Mouse (Mus musculus) hindbrain, embryonic 11.5 days (tissue): ENCODE measurements around the gene Cdk10. TPM values are rescaled to one million over a fixed set of nuclear protein-coding genes. Genes with fewer than 3 reads are reported as not detected.

Experiments
- ATAC-seq: fragments of 200-750 bp; cut with Nextera tagmentation; 2 replicates; pipeline ENCODE4 v1.8.0; 2017; ENCODE audit warnings: mild to moderate bottlenecking, moderate TSS enrichment, moderate library complexity; ENCODE audit not compliant: low FRiP score
- DNase-seq: peaks from one replicate; pipeline ENCODE4 v3.0.0-alpha.2; 2015; ENCODE audit warnings: low spot score
- H3K27ac ChIP-seq: fragments of 300-500 bp; sonication (generic); 2 replicates; pipeline ENCODE4 v1.5.1; 2014; ENCODE audit warnings: mild to moderate bottlenecking, low read depth, low read length
- H3K27me3 ChIP-seq: fragments of 300-500 bp; sonication (generic); 2 replicates; pipeline ENCODE4 v1.6.1; 2014; ENCODE audit warnings: mild to moderate bottlenecking, low read length, moderate library complexity, mixed read lengths; ENCODE audit not compliant: control insufficient read depth, insufficient read depth
- H3K36me3 ChIP-seq: fragments of 300-500 bp; sonication (generic); 2 replicates; pipeline ENCODE4 v1.6.1; 2014; ENCODE audit warnings: mild to moderate bottlenecking, low read length, moderate library complexity, mixed read lengths; ENCODE audit not compliant: control insufficient read depth, insufficient read depth
- H3K4me1 ChIP-seq: fragments of 300-500 bp; sonication (generic); replicated peaks from 2 replicates; pipeline ENCODE4 v1.6.1; 2014; ENCODE audit warnings: low read length, mixed read lengths; ENCODE audit not compliant: control insufficient read depth, insufficient read depth
- H3K4me2 ChIP-seq: fragments of 300-500 bp; sonication (generic); replicated peaks from 2 replicates; pipeline ENCODE4 v1.6.1; 2014; ENCODE audit warnings: mild to moderate bottlenecking, low read depth, low read length
- H3K4me3 ChIP-seq: fragments of 300-500 bp; sonication (generic); 2 replicates; pipeline ENCODE4 v1.5.1; 2014; ENCODE audit warnings: low read depth, low read length
- H3K9ac ChIP-seq: fragments of 300-500 bp; sonication (generic); 2 replicates; pipeline ENCODE4 v1.6.1; 2014; ENCODE audit warnings: low read depth, low read length
- H3K9me3 ChIP-seq: fragments of 300-500 bp; sonication (generic); 2 replicates; pipeline ENCODE4 v1.6.1; 2016; ENCODE audit warnings: low read length; ENCODE audit not compliant: control insufficient read depth
- WGBS: fragments of 180-500 bp; shearing (Covaris S2); extraction: QIAGEN DNeasy Blood & Tissue Kit; methylation state at CpG from one replicate; pipeline ENCODE4 v1.1.7; 2014; 5-methylcytosine and 5-hydroxymethylcytosine counted together
- polyA plus RNA-seq: library from polyadenylated mRNA; unstranded; fragments of >200 nt; fragmentation: Nextera tagmentation; extraction: Ambion mirVana; gene quantifications from 2 replicates; pipeline ENCODE4 v1.2.1, GENCODE M21; 2014

Gene Cdk10
- polyA plus RNA-seq, 1 experiment from 2014 or later: 32.3 TPM

GRCm38 (mm10) chr8:123235520-123236497 lies 11.2 kb downstream of the Cdk10 start, which contains the start of gene Spata2l:
TSS of gene Spata2l (minus strand) at chr8:123236233.
- Histone ChIP-seq H3K4me3 (peak within 1 kb of the TSS; percentile 43), H3K36me3 (no peaks in the 10 kb centered on the region), H3K27ac (no peak within 1 kb of the TSS), H3K9ac (peak within 1 kb of the TSS; percentile 52), H3K9me3 (no peaks in the 10 kb centered on the region), H3K27me3 (peaks cover 21% of the 10 kb centered on the region), H3K4me2 (peak within 1 kb of the TSS; percentile 88), H3K4me1 (peaks cover 6% of the 10 kb centered on the region)
- 2% methylated on average over 57 of the region's 57 CpGs for WGBS
- DNase-seq (peak; percentile 88), ATAC-seq (peak; percentile 76)

DNA sequence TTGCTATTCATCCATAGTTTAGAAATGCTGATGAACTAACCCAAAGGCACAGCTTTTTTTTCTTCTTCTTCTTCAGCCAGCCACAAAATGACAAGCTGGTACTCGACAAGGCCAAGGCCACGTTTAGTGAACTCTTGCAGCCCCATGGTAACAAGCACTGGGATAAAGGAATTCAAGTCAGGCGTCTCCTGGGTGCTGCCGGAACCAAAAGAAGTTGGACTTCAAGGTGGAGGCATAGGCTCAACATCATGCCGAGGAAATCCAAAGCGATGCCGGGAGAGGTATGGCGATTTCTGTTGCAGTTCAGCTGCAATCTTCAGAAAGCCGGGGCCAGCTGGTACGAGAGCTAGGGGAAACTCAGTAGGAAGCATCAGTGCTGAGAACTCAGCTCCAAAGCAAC lies 14.8 kb downstream of the Cdk10 start:
- no peak overlapping the region for H3K9ac ChIP-seq
- ATAC-seq (no peak), DNase-seq (no peak)
- no peaks in the 10 kb centered on the region for H3K9me3 ChIP-seq
- H3K36me3 ChIP-seq: no peaks in the 10 kb centered on the region
- H3K4me2 ChIP-seq: no peak overlapping the region
- 87% methylated on average over 10 of the region's 10 CpGs for WGBS
- peaks cover 15% of the 10 kb centered on the region for H3K27me3 ChIP-seq
- no peak overlapping the region for H3K27ac ChIP-seq
- no peak overlapping the region for H3K4me3 ChIP-seq
- H3K4me1 ChIP-seq: peaks cover 6% of the 10 kb centered on the region

DNA sequence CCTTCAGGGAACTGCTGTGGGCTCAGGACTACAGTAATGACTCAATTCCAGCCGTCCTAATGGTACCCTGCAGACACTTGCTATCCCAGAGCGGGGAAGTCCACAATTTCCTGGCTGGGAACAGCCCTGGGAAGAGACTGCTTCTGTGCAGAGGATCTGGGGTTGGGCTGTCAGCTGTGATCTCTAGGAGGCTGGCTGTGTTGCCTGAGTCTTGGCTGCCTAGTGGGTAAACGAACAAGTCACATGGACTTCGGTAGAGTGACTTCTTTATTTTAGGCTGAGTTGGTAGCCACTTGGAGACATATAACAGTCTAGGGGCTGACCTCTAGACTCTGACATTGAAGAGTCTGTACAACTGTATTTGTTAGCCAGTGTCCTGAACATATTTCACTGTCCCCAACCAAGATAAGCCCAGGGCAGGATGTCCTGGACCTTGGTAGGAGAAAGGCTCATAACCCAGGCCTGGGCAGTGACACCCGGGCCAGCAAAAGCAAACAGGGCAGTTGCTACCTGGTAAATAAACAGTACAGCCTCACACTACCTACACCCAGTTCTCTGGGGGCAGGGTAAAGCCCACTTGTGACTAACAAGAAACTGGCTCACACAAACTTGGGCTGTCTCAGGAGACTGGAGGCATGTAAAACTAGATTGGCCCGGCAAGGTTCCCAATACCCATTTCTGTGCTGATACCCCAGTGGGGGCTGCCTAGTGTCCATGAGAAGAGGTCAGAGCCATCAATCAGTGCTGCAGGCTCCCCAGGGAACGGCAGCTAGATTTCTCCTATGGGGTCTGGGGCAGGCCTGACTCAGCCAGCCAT lies 17.7 kb downstream of the Cdk10 start:
- 83% methylated on average over 7 of the region's 7 CpGs for WGBS
- Histone ChIP-seq H3K4me3 (no peak overlapping the region), H3K4me1 (no peaks in the 10 kb centered on the region), H3K9ac (no peak overlapping the region), H3K27ac (no peak overlapping the region), H3K27me3 (peaks cover 2% of the 10 kb centered on the region; the same call in 1 of the 2 replicates), H3K4me2 (no peak overlapping the region), H3K36me3 (peaks cover 7% of the 10 kb centered on the region; the same call in 1 of the 2 replicates), H3K9me3 (no peaks in the 10 kb centered on the region)
- DNase-seq (no peak), ATAC-seq (no peak)

DNA sequence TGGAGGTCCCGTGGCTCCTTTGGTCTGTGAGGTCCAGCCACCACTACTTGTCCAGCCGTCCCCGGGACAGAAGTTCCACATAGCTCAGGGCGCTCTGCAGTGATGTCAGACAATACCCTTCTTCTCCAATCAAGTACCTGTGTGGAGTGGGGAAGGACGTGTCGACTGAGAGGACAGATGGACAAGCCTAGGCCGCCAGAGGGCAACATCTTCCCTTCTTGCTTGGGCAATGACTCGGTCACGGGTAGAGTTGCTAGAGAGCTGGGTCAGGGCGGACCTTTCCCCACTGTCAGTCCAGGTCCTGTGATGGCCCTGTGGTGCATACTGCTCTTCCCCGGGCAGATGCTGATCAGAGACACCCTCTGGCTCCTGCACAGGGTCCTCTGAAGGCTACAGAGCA lies 18.4 kb downstream of the Cdk10 start:
- no peak for DNase-seq
- Histone ChIP-seq H3K4me1 (no peaks in the 10 kb centered on the region), H3K9me3 (no peaks in the 10 kb centered on the region), H3K4me2 (no peak overlapping the region), H3K9ac (no peak overlapping the region), H3K36me3 (peaks cover 10% of the 10 kb centered on the region; the same call in 1 of the 2 replicates), H3K27me3 (no peaks in the 10 kb centered on the region), H3K4me3 (no peak overlapping the region), H3K27ac (no peak overlapping the region)
- WGBS: 71% methylated on average over 11 of the region's 11 CpGs
- no peak for ATAC-seq

GRCm38 (mm10) chr8:123244382-123244781 lies 19.7 kb downstream of the Cdk10 start:
- DNase-seq (no peak), ATAC-seq (no peak)
- Histone ChIP-seq H3K36me3 (peaks cover 10% of the 10 kb centered on the region; the same call in 1 of the 2 replicates), H3K9ac (no peak overlapping the region), H3K27me3 (no peaks in the 10 kb centered on the region), H3K27ac (no peak overlapping the region), H3K4me3 (no peak overlapping the region), H3K9me3 (no peaks in the 10 kb centered on the region), H3K4me2 (no peak overlapping the region), H3K4me1 (no peaks in the 10 kb centered on the region)
- WGBS: 95% methylated on average over 4 of the region's 4 CpGs

DNA sequence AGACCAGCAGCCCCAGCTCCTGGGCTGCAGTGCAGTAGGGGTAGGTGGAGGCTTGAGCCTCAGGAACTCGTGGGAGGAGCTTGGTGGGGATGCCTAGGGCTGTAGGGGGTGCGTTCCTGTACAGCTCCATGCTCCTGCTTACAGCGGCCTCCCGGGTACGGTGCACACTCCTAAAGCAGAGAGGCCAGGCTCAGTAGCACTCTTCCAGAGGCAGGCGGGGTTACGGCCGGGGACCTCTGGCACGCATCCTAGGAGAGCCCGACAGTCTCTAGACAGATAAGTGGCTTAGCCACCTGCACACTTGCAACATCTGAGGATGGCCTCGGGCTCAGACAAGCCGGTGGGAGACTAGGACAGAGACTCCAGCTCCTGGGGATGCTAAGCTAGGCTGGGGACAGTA lies 20.9 kb downstream of the Cdk10 start:
- Histone ChIP-seq H3K4me3 (no peak overlapping the region), H3K4me2 (no peak overlapping the region), H3K9ac (no peak overlapping the region), H3K36me3 (peaks cover 10% of the 10 kb centered on the region; the same call in 1 of the 2 replicates), H3K27ac (no peak overlapping the region), H3K4me1 (no peaks in the 10 kb centered on the region), H3K27me3 (no peaks in the 10 kb centered on the region), H3K9me3 (no peaks in the 10 kb centered on the region)
- DNase-seq (no peak), ATAC-seq (no peak)
- WGBS: 85% methylated on average over 12 of the region's 12 CpGs

GRCm38 (mm10) chr8:123247748-123248147 lies 23.1 kb downstream of the Cdk10 start:
- Histone ChIP-seq H3K4me3 (no peak overlapping the region), H3K36me3 (peaks cover 10% of the 10 kb centered on the region; the same call in 1 of the 2 replicates), H3K27ac (no peak overlapping the region), H3K27me3 (no peaks in the 10 kb centered on the region), H3K4me2 (no peak overlapping the region), H3K4me1 (no peaks in the 10 kb centered on the region), H3K9me3 (no peaks in the 10 kb centered on the region), H3K9ac (no peak overlapping the region)
- DNase-seq: no peak
- WGBS: 94% methylated on average over 6 of the region's 6 CpGs
- ATAC-seq: no peak

DNA sequence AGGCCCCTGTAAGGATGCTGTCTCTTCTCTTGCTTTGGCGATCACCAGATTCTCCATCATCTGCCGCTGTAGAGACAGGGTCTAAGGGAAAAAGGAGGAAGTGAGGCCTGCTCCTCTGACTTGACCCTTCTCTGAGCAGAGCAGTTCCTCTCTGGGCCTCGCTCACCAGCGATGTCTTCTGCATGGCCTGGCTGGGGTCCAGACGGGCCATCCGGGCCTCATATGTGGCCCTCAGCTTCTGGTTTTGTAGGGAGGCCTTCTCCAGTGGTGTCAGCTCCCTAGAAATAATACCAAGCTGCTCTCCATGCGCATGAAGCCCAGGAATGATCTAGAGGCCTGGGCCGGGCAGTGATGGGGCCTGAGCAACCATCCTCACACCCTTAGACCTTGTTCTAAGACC lies 24.0 kb downstream of the Cdk10 start:
- Histone ChIP-seq H3K9ac (no peak overlapping the region), H3K4me3 (no peak overlapping the region), H3K36me3 (peaks cover 10% of the 10 kb centered on the region; the same call in 1 of the 2 replicates), H3K9me3 (no peaks in the 10 kb centered on the region), H3K27ac (no peak overlapping the region), H3K27me3 (no peaks in the 10 kb centered on the region), H3K4me2 (no peak overlapping the region), H3K4me1 (no peaks in the 10 kb centered on the region; the same call in 1 of the 2 replicates)
- DNase-seq: no peak
- no peak for ATAC-seq
- WGBS: 94% methylated on average over 8 of the region's 8 CpGs
